25 mouse cellular contexts compared by ENCODE assay signal in genomic region chr2:5810036-5810718, GRCm38 (mm10). TPM values are rescaled to one million over a fixed set of nuclear protein-coding genes. Genes with fewer than 3 reads are reported as not detected.
A peak's percentile ranks its signal among the peaks of the same experiment; 100 is the strongest.
DNase-seq lines count a peak whose midpoint lies in the region; ATAC-seq lines count a peak whose summit lies in the region.
"Had no signal": no experiment of that assay in that cellular context is flagged by ENCODE, and none has a peak within 500 bp of the region (broad histone marks: within the 10 kb centered on the region; RNA-seq: fewer than 3 reads in every experiment).

No protein-coding gene starts in this region.

- H3K4me2 ChIP-seq in forebrain, embryonic 13.5 days = no peak overlapping the region
- H3K4me2 ChIP-seq: embryonic facial prominence, embryonic 12.5 days had no signal

- peaks cover 55% of the 10 kb centered on the region for H3K36me3 ChIP-seq in heart, embryonic 10.5 days
- peaks cover 66% of the 10 kb centered on the region for H3K36me3 ChIP-seq in forebrain, embryonic 13.5 days (ENCODE audit: poor library complexity, severe bottlenecking)

- H3K9me3 ChIP-seq in heart, embryonic 10.5 days = no peaks in the 10 kb centered on the region
- no peaks in the 10 kb centered on the region for H3K9me3 ChIP-seq in forebrain, embryonic 13.5 days (replicated peaks)
- H3K9me3 ChIP-seq: embryonic facial prominence, embryonic 10.5 days; embryonic facial prominence, embryonic 12.5 days; G1E had no signal

- whole genome bisulfite sequencing in heart, embryonic 10.5 days = 94% methylated on average over 5 of the region's 5 CpGs
- 89% methylated on average over 5 of the region's 5 CpGs for WGBS in forebrain, embryonic 13.5 days

- no peak overlapping the region for H3K4me3 ChIP-seq in heart, embryonic 10.5 days
- no peak overlapping the region for H3K4me3 ChIP-seq in forebrain, embryonic 13.5 days
- H3K4me3 ChIP-seq: embryonic facial prominence, embryonic 10.5 days; embryonic facial prominence, embryonic 12.5 days had no signal

- H3K4me1 ChIP-seq in heart, embryonic 10.5 days = no peaks in the 10 kb centered on the region
- no peaks in the 10 kb centered on the region for H3K4me1 ChIP-seq in forebrain, embryonic 13.5 days
- H3K4me1 ChIP-seq: embryonic facial prominence, embryonic 10.5 days; embryonic facial prominence, embryonic 12.5 days had no signal

- no peak overlapping the region for H3K27ac ChIP-seq in heart, embryonic 10.5 days
- no peak overlapping the region for H3K27ac ChIP-seq in forebrain, embryonic 13.5 days
- H3K27ac ChIP-seq: embryonic facial prominence, embryonic 10.5 days; embryonic facial prominence, embryonic 12.5 days had no signal

- ATAC-seq in forebrain, embryonic 13.5 days = no peak
- ATAC-seq: activated CD4-positive, CD25-positive, alpha-beta regulatory T cell, adult 4 months; CD4-positive, CD25-positive, alpha-beta regulatory T cell, adult 4 months; forebrain, embryonic 14.5 days; forebrain, embryonic 16.5 days; Patski had no signal

- DNase-seq in heart, adult 11 months = peak; percentile 77
- no peak for DNase-seq in heart, embryonic 10.5 days (ENCODE audit: low spot score)
- DNase-seq in ES-CJ7 (ENCODE audit: low read depth, low spot score) (peak; percentile 73), R1 (ENCODE audit: low read depth, low spot score) (peak; percentile 88)
- DNase-seq in cerebellum, postnatal 10 days = no peak
- DNase-seq in layer of hippocampus, adult 9-11 months = no peak
- DNase-seq: adrenal gland, adult 8-10 months; adrenal gland, postnatal 14 days; adrenal gland, postnatal 36 days; B cell, adult 2 months; cerebellum, adult 11 months; cerebellum, adult 18-20 months; cerebellum, adult 8-10 months; cerebellum, adult 9-11 months; cerebellum, postnatal 25 days had no signal

- H3K27me3 ChIP-seq in heart, embryonic 10.5 days (ENCODE audit: insufficient read depth, poor library complexity, severe bottlenecking) = no peaks in the 10 kb centered on the region
- H3K27me3 ChIP-seq in forebrain, embryonic 13.5 days = no peaks in the 10 kb centered on the region
- H3K27me3 ChIP-seq: CH12.LX; embryonic facial prominence, embryonic 12.5 days; Patski had no signal

- H3K9ac ChIP-seq in forebrain, embryonic 13.5 days = no peak overlapping the region
- H3K9ac ChIP-seq: embryonic facial prominence, embryonic 12.5 days had no signal

RNA-seq across cellular contexts. Expression of gene Nudt5, which starts 34.6 kb away (rescaled TPM):
- 92.1 and 98.3 TPM in 2 replicates for polyA plus RNA-seq in heart, embryonic 10.5 days (2016; fragmentation: Nextera tagmentation; extraction: Ambion mirVana)
- polyA plus RNA-seq in forebrain, embryonic 13.5 days (2015; fragmentation: Nextera tagmentation; extraction: Ambion mirVana) = 56.3 and 58.4 TPM in 2 replicates

RNA-seq across cellular contexts. Expression of gene Cdc123, which starts 34.8 kb away (rescaled TPM):
- 245 and 304 TPM in 2 replicates for polyA plus RNA-seq in heart, embryonic 10.5 days (2016; fragmentation: Nextera tagmentation; extraction: Ambion mirVana)
- 396 and 404 TPM in 2 replicates for polyA plus RNA-seq in forebrain, embryonic 13.5 days (2015; fragmentation: Nextera tagmentation; extraction: Ambion mirVana)

RNA-seq across cellular contexts. Expression of gene Gm13199, which starts 52.6 kb away (rescaled TPM):
- polyA plus RNA-seq in heart, embryonic 10.5 days (2016; fragmentation: Nextera tagmentation; extraction: Ambion mirVana) = 1.1 and 1.4 TPM in 2 replicates
- 2.0 and 2.3 TPM in 2 replicates for polyA plus RNA-seq in forebrain, embryonic 13.5 days (2015; fragmentation: Nextera tagmentation; extraction: Ambion mirVana)
- polyA plus RNA-seq: G1E had no signal

Comparison
In these comparisons a context has a peak if more than half of its experiments do, and no peak if none do; other contexts are left out.
1. DNase-seq: peak in heart, adult 11 months (single experiment), ES-CJ7 (single experiment) and R1 (single experiment); none in heart, embryonic 10.5 days (single experiment), cerebellum, postnatal 10 days (0 of 2) and layer of hippocampus, adult 9-11 months (single experiment).